Mouse (Mus musculus) adrenal gland, postnatal 14 days (tissue): ENCODE data around the gene Arhgap23. TPM values are rescaled to one million over a fixed set of nuclear protein-coding genes. Genes with fewer than 3 reads are reported as not detected.

Experiments
- DNase-seq: peaks from one replicate; pipeline ENCODE4 v3.0.0; 2021; ENCODE audit warnings: mixed read lengths
- total RNA-seq: library from RNA; stranded (reverse); gene quantifications from 2 replicates; pipeline ENCODE4 v1.2.3, GENCODE M21; 2021

Arhgap23 gene
- total RNA-seq, 1 experiment from 2014 or later: 32.8 TPM

DNA sequence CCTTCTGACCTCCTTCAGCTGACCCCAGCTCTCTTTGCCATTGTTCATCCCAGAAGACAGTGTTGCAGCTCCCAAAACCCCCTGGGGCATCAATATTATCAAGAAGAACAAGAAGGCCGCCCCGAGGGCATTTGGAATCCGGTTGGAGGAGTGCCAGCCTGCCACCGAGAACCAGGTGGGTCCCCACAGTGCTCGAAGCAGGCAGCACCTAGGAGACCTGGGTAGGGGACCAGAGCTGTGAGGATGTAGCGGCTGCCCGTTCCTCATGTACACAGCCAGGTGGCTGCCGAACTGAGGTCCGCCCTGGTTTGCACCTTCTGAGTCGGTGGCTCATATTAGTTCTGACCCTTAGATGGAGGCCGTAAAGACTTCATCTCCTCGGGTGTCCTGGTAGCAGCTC lies 50.6 kb downstream of the Arhgap23 start:
- no peak for DNase-seq

DNA sequence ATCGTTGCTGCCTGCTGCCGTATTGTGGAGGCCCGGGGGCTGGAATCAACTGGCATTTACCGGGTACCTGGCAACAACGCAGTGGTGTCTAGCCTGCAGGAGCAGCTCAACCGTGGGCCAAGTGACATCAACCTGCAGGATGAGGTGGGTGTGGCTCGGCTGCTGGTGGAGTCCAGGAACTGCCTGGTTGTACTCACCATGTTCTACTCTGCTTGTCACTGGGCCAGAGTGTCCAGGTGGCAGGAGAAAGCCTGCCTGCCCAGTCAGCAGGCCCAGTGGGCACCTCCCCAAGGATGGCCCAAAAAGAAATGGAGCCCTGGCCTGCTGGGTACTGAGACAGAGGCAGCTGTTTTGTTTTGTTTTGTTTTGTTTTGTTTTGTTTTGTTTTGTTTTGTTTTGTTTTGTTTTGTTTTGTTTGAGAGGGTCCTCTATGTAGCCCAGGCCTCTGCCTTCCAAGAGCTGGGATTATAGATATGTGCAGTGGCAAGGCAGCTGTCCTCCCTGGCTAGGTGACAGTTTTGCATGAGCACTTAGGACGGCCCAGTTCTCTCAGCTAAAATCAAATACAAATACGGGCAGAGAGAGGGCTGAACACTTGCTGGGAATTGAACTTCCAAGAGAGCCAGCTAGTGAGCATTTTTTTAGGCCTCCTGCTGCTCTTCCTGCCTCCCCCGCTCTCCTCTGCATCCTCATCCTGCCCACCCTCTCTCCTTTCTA lies 51.3 kb downstream of the Arhgap23 start:
- no peak for DNase-seq

DNA sequence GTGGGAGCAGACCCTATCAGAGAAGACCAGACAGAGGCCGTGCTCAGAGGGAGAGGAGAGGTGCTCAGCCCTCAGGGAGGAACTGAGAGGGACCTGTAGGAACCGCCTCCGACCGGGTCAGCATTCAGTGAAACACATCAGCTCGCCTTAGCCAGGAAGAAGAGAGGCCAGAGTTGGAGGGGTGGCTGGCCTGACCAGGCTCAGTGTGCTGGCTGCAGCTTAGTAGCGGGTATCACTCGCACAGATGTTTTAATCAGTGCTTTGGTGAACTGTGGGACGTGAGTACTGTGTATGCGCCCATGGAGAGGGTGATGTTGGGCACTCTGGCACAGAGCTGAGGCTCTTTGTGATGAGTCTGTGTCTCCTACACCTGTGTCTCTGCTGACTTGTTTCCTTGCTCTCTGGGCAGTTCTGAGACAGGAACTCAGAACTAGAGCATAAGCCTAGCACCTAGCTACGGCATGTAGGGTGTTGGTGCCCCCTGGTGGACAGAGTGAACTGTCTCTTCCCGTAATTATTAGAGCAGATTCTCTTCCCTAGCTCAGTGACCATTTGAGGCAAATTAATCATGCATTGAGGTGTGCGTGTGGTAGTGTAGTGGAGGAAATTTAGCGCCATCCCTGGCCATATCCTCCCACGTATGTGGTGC lies 53.4 kb downstream of the Arhgap23 start:
- DNase-seq: peak; percentile 94

DNA sequence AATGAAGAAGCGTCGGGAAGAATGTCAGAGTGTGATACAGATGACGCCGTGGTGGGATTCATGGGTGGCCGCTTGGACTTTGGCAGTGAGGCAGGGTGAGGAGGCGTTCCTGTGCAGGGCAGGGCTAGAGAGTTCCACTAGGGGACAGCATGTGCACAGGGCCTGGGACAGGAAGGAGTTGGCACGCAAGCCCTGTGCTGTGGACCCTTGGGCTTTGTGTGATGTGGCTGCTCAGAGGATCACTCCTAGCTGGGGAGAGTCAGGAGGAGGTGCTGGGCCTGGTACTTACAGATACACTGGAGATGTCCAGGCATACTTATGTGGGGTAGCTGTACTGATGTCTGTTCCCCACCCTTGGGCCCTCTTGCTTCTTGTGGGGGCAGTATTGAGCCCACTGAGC lies 54.5 kb downstream of the Arhgap23 start:
- no peak for DNase-seq

DNA sequence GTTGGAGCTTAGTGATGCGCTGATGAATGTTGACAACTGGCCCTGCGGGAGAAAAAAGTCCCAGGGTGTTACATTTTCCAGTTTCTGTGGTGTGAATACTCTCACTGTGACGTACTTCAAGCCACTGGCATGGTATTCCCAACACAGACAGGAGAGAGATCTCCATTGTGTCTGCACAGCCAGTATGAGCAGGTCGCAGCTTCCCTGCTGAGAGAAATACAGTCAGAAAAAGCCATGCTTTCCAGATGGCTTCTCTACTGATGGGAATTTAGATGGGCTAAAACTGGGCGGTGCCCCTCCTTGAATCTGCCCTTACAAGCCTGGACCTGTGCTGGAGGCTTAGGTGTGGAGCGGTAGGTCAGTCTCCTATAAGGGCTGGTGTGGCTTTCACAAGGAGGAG lies 55.9 kb downstream of the Arhgap23 start:
- no peak for DNase-seq

DNA sequence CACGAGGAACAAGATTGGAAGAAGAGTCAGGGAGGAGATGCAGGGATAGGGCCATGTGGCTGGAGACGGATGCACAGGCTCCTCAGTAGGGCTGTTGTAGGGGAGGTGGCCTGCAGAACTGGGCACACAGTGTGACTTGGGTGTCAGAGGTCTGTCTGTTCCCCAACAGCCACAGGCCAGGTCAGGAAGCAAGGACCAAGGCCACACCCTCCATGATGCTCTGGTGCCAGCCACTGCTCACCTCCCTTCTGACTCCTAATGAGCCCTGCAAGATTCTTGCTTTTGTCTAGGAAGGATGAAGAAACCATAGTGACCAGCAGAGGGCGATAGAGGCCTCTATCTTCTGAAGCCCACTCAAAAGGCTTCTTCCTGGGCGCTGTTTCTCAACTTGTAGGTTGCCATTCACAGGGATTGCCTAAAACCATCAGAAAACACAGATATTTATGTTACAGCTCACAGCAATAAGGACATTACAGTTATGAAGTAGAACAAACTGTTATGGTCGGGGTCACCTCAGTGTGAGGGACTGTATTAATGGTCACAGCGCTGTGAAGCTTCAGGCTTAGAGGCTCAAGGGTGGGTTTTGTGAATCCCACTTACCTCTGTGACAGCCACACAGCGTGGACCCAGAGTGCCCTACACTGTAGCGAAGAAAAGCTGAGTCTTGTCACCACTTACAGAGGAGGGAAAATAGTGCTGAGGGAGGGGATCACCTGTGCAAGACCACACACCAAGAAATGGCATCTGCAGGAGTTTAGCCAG lies 61.2 kb downstream of the Arhgap23 start:
- peak; percentile 65 for DNase-seq

DNA sequence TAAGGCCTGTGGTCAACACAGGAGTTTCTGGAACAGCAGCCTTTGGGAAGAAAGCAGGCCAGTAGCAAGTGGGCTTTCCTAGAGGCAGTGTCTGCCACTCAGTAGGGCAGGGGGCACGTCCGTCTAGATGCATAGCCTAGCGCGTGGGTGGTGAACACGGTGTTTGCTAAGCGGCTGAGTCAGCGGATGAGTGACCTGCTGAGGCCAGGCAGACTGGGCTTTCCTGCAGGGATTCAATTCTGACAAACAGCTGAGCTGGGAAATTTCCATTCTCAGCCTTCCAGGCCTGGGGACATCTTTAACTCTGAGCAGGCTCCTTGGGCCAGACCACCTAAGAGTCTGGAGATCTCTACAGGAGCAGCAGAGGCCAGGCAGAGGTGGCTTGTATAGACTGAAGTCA lies 62.1 kb downstream of the Arhgap23 start:
- no peak for DNase-seq

DNA sequence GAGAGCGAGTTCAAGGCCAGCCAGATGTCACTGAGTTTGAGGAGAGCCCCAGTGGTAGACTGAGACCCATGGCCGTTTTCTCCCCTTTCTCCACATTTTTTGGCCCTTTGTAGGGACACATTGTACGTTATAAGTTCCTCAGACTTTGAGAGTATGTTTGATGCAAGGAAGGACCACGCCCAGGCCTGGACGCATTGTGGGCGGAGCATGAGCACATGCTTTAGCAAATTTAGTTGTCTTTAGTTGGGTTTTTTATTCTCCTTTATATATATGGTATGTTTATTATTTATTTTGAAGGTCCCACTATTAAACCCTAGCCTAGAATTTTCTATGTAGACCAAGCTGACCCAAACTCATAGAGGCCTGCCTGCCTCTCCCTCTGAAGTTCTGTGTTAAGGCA lies 63.0 kb downstream of the Arhgap23 start:
- DNase-seq: no peak

DNA sequence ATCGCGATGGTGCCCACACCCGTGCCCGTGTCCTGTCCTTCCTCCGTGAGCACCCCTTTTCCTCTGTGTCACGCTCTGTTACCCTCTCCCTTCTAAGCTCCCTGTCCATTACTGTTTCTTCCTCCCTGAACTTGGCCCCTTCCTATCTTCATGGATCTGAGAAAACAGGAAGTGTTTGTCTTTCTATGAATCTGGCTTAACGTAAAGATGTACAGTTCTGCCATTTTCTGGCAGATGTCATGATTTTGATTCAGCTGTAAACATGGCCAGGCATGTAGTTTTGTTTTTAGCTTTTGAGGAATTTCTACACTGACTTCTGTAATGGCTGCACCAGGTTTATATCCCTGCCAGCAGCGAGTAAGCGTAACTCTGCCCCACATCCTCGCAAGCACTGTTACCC lies 63.8 kb downstream of the Arhgap23 start:
- DNase-seq: no peak

DNA sequence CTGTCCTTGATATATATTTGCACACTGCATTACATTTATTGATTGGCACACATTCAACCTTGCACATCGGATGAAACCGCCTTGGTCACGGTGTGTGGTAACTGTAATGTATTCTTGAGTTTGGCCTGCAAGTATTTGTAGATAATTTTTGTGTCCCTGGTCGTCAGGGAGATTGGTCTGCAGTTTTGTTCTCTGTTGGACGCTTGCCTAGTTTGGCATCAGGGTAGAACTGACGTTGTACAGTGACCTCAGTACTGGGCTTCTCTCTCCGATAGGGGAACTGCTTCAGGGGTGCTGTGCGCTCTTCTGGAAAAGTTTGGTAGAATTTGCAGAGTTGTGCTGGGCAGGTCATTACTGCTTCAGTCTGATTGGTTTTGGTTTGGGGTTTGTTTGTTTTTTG lies 64.5 kb downstream of the Arhgap23 start:
- DNase-seq: peak; percentile 50

DNA sequence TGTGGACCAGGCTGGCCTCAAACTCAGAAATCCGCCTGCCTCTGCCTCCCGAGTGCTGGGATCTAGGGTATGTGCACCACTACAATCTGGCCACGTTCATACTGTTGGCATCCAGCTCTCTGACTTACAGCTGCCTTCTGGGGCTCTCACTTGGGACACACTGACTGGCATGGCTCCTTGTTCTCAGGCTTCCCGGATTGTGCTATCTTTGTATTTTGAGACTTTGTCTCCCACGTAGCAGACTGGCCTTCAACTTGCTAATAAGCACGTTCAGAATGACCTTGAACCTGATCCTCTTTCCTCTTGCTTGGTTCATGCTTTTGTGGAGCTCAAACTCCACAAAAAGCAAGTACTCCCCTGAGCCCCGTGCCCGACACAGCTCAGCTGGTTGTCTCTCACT lies 70.3 kb downstream of the Arhgap23 start:
- DNase-seq: no peak

DNA sequence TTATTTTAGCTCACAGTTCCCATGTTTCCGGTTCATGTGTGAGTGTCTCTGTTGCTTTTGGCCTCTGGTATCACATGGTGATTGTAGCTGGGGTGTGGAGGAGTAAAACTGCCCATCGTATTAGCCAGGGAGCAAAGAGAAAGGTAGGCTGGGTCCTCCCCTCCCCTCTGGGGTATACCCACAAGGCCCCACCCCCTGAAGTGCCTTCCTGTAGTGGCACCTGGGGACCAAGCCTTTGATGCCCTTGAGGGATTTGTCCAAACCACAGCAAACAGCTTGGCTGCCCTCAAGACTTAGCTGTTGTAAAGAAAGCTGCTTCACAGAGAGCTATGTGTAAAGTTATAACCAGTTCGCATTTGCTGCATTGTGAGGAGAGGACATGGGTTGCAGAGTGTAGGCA lies 72.3 kb downstream of the Arhgap23 start:
- no peak for DNase-seq

DNA sequence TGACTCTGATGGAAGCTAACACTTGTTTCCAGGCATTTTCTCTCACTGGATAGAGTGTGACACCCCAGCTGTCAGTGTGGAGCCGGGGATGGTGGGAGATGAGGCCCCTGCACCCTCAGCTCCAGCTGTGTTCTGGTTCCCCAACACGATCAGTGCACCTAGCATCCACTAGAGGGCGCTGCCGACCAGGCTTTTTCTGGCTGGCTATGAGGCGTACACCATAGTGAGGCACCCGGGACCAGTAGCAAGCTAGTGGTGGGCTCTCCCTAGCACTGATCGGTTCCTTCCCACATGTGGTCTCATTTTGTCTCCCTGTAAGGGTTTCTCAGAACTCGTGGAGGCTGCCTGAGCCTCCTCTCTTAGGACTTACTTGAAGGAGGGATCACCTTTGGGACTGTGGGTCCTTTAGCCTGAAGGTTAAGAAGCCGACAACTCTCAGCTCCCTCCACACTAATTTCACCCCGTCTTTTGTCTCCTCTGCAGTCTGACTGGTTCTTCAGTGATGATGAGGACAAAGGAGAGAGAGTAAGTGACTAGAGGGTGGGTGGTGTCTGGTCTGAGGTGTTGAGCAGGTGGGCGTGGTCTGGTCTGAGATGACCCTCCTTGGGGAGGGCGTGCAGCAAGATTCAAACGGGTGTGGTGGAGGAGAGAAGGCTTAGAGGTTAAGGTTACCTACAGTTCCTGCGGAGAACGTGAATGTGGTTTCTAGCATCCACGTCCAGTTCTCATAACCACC lies 74.4 kb downstream of the Arhgap23 start:
- DNase-seq: peak; percentile 90

DNA sequence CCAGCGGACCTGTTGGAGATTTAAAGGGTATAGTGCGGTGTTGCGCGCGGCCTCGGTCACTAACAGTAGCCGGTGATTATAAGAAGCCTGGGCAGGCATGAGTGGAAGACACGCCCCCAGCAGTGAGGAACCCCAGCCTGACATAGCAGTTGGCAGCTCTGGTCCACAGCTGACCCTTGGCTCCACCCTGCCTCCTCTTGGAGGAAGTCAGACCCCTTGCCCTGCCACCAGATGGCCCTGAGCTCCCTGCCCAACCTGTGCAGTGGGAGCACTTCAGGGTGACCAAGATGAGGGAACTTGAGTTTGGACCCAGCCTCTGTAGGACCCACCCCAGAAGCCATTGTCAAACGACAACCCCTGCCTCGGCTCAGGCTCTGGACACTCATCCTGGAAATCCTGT lies 76.3 kb downstream of the Arhgap23 start:
- DNase-seq: no peak

DNA sequence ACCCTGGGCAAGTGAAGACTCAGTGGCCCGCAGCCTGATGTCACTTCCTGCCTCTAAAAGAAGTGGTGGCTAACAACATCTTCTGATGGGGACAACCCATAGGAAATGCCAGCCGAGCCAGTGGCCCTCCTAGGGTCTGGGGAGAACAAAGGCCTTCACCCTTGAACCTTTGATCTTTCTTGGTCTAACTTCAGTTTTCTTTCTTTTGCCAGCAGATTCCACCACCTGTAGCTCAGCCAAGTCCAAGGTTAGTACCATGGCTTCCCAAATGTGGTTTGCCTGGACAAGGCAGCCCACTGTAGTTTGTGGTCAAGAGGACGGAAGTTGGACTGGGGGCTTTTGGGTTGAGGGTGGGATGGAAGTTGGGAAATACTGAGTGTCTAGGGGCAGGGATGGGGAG lies 77.5 kb downstream of the Arhgap23 start:
- DNase-seq: no peak

DNA sequence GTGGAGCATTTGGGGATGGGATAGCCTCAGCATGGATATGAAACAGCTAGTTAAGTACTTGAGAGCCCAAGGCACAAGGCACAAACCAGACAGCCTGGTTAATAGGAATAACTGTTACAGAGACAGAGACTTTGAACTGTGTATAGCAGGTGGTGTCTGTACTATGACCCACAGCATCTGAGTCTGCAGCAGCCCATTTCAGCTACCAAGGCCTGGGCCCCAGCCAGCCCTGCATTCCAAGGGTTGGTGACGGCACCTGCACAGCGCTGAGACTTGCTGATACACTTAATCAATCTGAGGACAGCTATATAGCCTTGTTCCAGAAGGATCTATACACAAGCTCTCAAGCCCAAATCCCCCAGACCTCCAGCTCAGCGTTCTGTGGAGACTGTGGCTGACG lies 82.2 kb downstream of the Arhgap23 start:
- no peak for DNase-seq

DNA sequence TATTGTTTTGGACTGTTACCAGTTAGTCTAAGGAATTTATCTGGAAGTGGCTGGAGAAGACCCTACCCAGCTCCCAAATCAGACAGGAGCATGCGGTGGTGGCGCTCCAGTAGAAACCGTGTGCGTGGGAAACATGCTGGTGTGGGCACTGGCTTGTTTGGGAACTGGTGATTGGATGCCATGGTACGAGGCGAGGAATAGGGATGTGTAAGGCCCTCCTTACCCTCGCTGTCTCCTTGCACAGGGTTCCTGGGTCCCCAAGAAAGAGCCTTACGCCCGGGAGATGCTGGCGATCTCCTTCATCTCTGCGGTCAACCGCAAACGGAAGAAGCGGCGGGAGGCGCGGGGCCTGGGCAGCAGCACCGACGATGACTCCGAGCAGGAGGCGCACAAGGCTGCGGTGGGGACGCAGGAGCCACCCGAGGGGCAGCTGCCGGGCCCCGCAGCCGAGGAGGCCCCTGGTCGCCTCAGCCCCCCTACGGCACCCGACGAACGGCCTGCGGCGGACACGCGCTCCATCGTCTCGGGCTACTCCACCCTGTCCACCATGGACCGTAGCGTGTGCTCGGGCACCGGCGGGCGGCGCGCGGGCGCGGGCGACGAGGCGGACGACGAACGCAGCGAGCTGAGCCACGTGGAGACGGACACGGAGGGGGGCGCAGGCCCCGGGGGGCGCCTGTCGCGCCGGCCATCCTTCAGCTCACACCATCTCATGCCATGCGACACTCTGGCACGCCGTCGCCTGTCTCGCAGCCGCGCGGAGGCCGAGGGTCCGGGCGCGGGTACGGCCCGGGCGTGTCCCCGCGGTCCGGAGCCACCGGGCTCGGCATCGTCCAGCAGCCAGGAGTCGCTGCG lies 84.8 kb downstream of the Arhgap23 start, which contains the start of gene 4933428G20Rik:
Gene 4933428G20Rik (minus strand): TSS at position 476 of the 855 bp plus-strand sequence.
- no peak for DNase-seq

DNA sequence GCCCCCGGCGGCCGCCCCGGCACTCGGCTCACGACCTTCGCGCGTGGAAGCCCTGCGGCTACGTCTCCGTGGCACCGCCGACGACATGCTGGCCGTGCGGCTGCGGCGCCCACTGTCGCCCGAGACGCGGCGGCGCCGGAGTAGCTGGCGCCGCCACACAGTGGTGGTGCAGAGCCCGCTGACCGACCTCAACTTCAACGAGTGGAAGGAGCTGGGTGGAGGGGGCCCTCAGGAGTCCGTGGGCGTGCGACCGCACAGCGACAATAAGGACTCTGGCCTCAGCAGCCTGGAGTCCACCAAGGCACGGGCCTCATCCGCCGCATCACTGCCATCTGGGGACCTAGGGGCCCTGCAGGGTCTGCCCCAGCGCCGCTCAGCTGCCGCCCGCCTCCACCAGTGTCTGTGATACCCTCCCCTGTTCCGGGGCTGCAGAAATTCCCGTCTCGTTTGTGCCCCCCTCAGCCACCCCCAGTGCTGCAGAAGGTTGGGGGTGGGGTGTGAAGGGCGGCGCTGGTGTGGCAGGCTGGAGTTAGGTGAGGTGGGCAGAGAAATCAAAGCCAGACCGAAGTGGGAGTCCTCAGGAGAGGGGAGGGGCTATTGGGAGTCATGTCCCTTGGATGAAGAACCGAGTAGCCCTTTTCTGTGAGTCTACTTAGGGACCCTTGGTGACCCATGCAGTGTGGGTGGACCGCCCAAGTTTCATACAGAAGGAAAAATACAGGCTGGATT lies 85.6 kb downstream of the Arhgap23 start:
- DNase-seq: no peak

DNA sequence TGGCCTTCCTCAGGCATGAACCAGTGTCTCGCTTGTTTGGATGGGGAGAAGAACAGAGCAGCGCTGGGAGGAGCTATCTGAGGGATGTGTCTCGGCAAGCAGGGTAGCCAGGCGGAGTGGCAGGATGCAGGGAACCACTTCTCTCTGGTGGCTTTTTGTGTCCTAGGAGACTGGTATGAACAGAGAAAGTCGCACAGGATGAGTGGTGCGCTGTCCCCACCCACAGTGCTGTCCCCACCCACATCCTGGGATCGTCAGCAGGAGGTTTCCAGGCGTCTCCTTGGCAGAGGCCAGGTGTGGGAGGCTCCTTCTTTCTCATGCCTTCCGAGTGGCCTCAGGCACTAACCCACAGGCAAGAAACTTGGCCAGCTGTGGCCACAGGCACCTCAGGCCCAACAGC lies 87.0 kb downstream of the Arhgap23 start:
- DNase-seq: no peak

DNA sequence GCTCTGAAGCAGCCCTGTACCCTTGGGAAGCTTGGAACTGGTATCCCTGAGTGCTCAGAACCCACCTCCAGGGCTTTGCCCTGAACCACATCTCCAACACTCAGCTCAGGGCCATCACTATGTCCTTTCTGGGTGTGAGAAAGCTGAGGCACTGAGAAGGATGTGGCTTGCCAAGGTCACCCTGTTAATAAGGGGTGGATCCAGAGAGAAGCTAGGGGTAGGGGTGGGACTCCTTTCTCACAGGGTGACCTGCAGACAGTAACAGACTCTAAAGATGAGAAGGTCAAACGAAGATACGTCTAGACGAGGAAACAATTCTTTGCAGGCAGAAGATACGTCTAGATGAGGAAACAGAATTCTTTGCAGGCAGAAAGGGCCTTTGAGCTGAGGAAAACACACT lies 87.5 kb downstream of the Arhgap23 start:
- no peak for DNase-seq

DNA sequence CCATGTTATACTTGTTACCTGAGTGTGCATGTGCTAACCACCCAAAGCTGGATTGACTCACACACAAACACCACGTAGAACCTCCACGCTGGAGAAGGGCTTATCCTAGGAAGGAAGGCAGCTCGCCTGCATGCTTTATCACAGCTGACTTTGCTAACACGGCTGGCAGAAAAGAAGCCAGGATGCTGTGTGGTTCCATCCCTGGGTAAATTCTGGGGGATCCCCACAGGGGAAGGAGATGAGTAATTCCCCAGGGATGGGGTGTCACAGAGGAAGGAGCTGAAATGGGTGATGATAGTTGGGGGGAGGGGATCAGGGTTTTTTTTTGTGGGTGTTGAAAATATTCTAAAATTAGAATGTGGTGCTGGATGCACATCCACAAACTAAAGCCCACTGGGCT lies 90.5 kb downstream of the Arhgap23 start:
- no peak for DNase-seq
